Mouse (Mus musculus) liver, embryonic 15.5 days (tissue): Measurements from ENCODE around the gene Cck. TPM values are rescaled to one million over a fixed set of nuclear protein-coding genes. Genes with fewer than 3 reads are reported as not detected.
"Not testable (repeated sequence)": the region's sequence is repeated elsewhere in the genome, so short reads cannot be mapped to it uniquely, and the experiment has no call there.

Experiments used
- ATAC-seq: fragments of 200-750 bp; cut with Nextera tagmentation; 2 replicates; pipeline ENCODE4 v1.8.0; 2017; ENCODE audit warnings: moderate number of reproducible peaks, mild to moderate bottlenecking, moderate library complexity; ENCODE audit not compliant: insufficient read depth
- H3K27ac ChIP-seq: fragments of 300-500 bp; sonication (generic); replicated peaks from 2 replicates; pipeline ENCODE4 v1.5.1; 2015; ENCODE audit warnings: mild to moderate bottlenecking, inconsistent platforms
- H3K27me3 ChIP-seq: fragments of 300-500 bp; sonication (generic); 2 replicates; pipeline ENCODE4 v1.6.1; 2015; ENCODE audit warnings: mild to moderate bottlenecking, inconsistent platforms
- H3K36me3 ChIP-seq: fragments of 300-500 bp; sonication (generic); replicated peaks from 2 replicates; pipeline ENCODE4 v1.6.1; 2015; ENCODE audit warnings: moderate library complexity, mild to moderate bottlenecking, inconsistent platforms
- H3K4me1 ChIP-seq: fragments of 300-500 bp; sonication (generic); replicated peaks from 2 replicates; pipeline ENCODE4 v1.6.1; 2015; ENCODE audit warnings: inconsistent platforms
- H3K4me2 ChIP-seq: fragments of 300-500 bp; sonication (generic); 2 replicates; pipeline ENCODE4 v1.6.1; 2015; ENCODE audit warnings: moderate library complexity, mild to moderate bottlenecking, inconsistent platforms
- H3K4me3 ChIP-seq: fragments of 300-500 bp; sonication (generic); replicated peaks from 2 replicates; pipeline ENCODE4 v1.5.1; 2015; ENCODE audit warnings: mild to moderate bottlenecking, inconsistent platforms
- H3K9ac ChIP-seq: fragments of 300-500 bp; sonication (generic); 2 replicates; pipeline ENCODE4 v1.6.1; 2015; ENCODE audit warnings: moderate library complexity, mild to moderate bottlenecking, inconsistent platforms
- H3K9me3 ChIP-seq: fragments of 300-500 bp; sonication (generic); replicated peaks from 2 replicates; pipeline ENCODE4 v1.6.1; 2016; ENCODE audit warnings: inconsistent platforms
- WGBS: fragments of 180-500 bp; shearing (Covaris S2); methylation state at CpG from one replicate; pipeline ENCODE4 v1.1.7; 2015; ENCODE audit warnings: mixed read lengths; ENCODE audit not compliant: insufficient replicate concordance; 5-methylcytosine and 5-hydroxymethylcytosine counted together
- polyA plus RNA-seq: library from polyadenylated mRNA; unstranded; fragments of >200 nt; fragmentation: Nextera tagmentation; extraction: Ambion mirVana; gene quantifications from 2 replicates; pipeline ENCODE4 v1.2.1, GENCODE M21; 2015

Cck gene
- polyA plus RNA-seq, 1 experiment from 2014 or later: 0.17 TPM

GRCm38 (mm10) chr9:121459950-121460349, 35.5 kb downstream of the Cck start:
- no peak for ATAC-seq
- Histone ChIP-seq H3K4me1 (no peaks in the 10 kb centered on the region), H3K9me3 (no peaks in the 10 kb centered on the region), H3K36me3 (0 out of 2 replicates have a peak, but pooled peaks cover 11% of the 10 kb centered on the region), H3K4me3 (no peak overlapping the region), H3K27me3 (no peaks in the 10 kb centered on the region), H3K9ac (no peak overlapping the region), H3K4me2 (no peak overlapping the region), H3K27ac (no peak overlapping the region)
- WGBS: 53% methylated on average over 2 of the region's 2 CpGs

- WGBS: 28% methylated on average over 8 of the region's 8 CpGs
Observed at GRCm38 (mm10) chr9:121458466-121458865, 37.0 kb downstream of the Cck start.

GRCm38 (mm10) chr9:121456739-121457515, 38.6 kb downstream of the Cck start:
- Histone ChIP-seq H3K27me3 (no peaks in the 10 kb centered on the region), H3K9me3 (no peaks in the 10 kb centered on the region), H3K9ac (no peak overlapping the region), H3K4me3 (no peak overlapping the region), H3K4me2 (no peak overlapping the region), H3K4me1 (peaks cover 15% of the 10 kb centered on the region), H3K27ac (no peak overlapping the region), H3K36me3 (peaks cover 31% of the 10 kb centered on the region)
- 69% methylated on average over 13 of the region's 13 CpGs for whole genome bisulfite sequencing
- no peak for ATAC-seq

More at GRCm38 (mm10) chr9:121458466-121458865, 37.0 kb downstream of the Cck start:
- no peak for ATAC-seq
- no peak overlapping the region for H3K9ac ChIP-seq
- H3K4me1 ChIP-seq: no peaks in the 10 kb centered on the region
- H3K27ac ChIP-seq: no peak overlapping the region
- H3K4me2 ChIP-seq: no peak overlapping the region
- H3K4me3 ChIP-seq: no peak overlapping the region
- H3K36me3 ChIP-seq: peaks cover 24% of the 10 kb centered on the region
- no peaks in the 10 kb centered on the region for H3K9me3 ChIP-seq
- no peaks in the 10 kb centered on the region for H3K27me3 ChIP-seq

DNA sequence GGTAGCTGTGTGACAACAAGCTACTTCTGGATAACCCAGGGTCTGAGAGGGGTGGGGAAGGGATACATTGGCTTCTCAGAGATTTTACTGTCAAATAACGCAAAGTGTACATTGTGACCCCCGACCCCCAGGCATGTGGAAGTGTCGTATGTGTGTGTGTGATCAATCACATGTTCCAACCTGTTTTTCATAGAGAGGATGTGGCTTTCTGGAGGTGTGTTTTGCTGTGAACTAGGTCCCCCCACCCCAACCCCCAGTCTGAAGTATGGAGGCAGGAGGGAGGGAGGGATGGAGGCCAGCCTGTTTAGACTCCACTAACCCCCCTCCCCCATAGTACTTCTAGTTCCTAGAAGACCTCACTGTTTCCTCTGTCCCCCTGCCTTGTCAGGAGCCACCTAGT, 40.6 kb downstream of the Cck start:
- H3K36me3 ChIP-seq: peaks cover 30% of the 10 kb centered on the region
- WGBS: 87% methylated on average over 3 of the region's 3 CpGs
- no peak overlapping the region for H3K4me2 ChIP-seq
- no peak overlapping the region for H3K4me3 ChIP-seq
- peaks cover 25% of the 10 kb centered on the region for H3K4me1 ChIP-seq
- H3K27me3 ChIP-seq: no peaks in the 10 kb centered on the region
- ATAC-seq: no peak
- no peak overlapping the region for H3K9ac ChIP-seq
- H3K9me3 ChIP-seq: no peaks in the 10 kb centered on the region
- no peak overlapping the region for H3K27ac ChIP-seq

DNA sequence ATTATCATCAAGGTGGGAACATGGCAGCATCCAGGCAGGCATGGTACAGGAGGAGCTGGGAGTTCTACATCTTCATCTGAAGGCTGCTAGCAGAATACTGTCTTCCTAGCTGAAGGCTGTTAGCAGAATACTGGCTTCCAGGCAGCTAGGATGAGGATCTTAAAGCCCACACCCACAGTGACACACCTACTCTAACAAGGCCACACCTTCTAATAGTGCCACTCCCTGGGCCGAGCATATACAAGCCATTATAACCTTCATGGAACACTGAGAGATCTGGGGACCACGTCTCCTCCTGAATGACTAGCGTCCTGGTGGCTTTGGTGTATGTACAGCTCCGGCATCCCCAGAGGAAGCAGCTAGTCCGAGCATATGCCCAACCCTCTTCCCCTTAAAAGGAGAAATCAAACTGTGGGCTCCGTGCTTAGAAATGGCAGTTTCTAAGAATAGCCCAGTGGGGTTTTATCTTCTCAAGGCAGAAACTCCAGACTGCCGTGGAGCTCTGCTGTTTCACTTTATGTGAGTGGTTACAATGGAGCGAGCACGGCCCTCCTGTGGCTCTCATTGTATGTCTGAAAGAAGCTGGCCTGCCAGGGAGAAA, 43.1 kb downstream of the Cck start:
- H3K9ac ChIP-seq, H3K9me3 ChIP-seq, H3K27me3 ChIP-seq: not testable (repeated sequence)
- H3K4me2 ChIP-seq: peak overlapping the region; percentile 50
- H3K36me3 ChIP-seq: peaks cover 41% of the 10 kb centered on the region
- H3K4me3 ChIP-seq: peak overlapping the region; percentile 34
- 17% methylated on average over 9 of the region's 9 CpGs for WGBS
- peak overlapping the region; percentile 78 for H3K27ac ChIP-seq
- peaks cover 25% of the 10 kb centered on the region for H3K4me1 ChIP-seq
- peak; percentile 88 for ATAC-seq

DNA sequence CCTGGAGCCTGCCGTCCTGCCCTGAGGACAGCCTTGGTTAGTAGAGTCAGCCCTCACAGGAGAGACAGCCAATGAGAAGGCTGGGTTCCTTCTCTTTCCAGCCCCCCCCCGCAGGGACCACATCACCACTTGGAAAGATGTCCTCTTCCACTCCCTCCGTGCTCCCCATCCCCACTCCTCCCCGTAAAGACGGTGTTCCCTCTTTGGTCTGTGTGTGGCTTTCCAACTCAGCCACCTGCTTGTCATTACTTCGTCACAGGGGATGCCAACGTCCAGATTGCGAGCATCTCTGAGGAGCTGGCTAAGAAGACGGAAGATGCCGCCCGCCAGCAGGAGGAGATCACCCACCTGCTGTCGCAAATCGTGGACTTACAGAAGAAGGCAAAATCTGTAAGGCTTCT, 49.1 kb downstream of the Cck start:
- H3K36me3 ChIP-seq: peaks cover 28% of the 10 kb centered on the region; the same call in 1 of the 2 replicates
- H3K9me3 ChIP-seq: no peaks in the 10 kb centered on the region
- 85% methylated on average over 13 of the region's 13 CpGs for WGBS
- no peaks in the 10 kb centered on the region for H3K27me3 ChIP-seq
- H3K4me3 ChIP-seq: no peak overlapping the region
- ATAC-seq: no peak
- no peak overlapping the region for H3K4me2 ChIP-seq
- H3K27ac ChIP-seq: no peak overlapping the region
- peaks cover 21% of the 10 kb centered on the region for H3K4me1 ChIP-seq
- H3K9ac ChIP-seq: no peak overlapping the region

GRCm38 (mm10) chr9:121445364-121445763, 50.1 kb downstream of the Cck start:
- H3K36me3 ChIP-seq: peaks cover 25% of the 10 kb centered on the region; the same call in 1 of the 2 replicates
- H3K4me2 ChIP-seq: no peak overlapping the region
- WGBS: 70% methylated on average over 2 of the region's 2 CpGs
- H3K4me3 ChIP-seq: no peak overlapping the region
- H3K9me3 ChIP-seq: no peaks in the 10 kb centered on the region
- 0 out of 2 replicates have a peak overlapping the region, but pooled peaks have one; percentile 19 for H3K27ac ChIP-seq
- H3K27me3 ChIP-seq: no peaks in the 10 kb centered on the region
- ATAC-seq: peak; percentile 73
- H3K9ac ChIP-seq: no peak overlapping the region
- peaks cover 15% of the 10 kb centered on the region for H3K4me1 ChIP-seq

- no peaks in the 10 kb centered on the region for H3K27me3 ChIP-seq
- H3K4me2 ChIP-seq: no peak overlapping the region
- H3K4me1 ChIP-seq: peaks cover 15% of the 10 kb centered on the region
- no peak overlapping the region for H3K4me3 ChIP-seq
- H3K36me3 ChIP-seq: peaks cover 25% of the 10 kb centered on the region; the same call in 1 of the 2 replicates
- H3K27ac ChIP-seq: 0 out of 2 replicates have a peak overlapping the region, but pooled peaks have one; percentile 19
- 72% methylated on average over 3 of the region's 3 CpGs for WGBS
- H3K9ac ChIP-seq: no peak overlapping the region
- no peak for ATAC-seq
- no peaks in the 10 kb centered on the region for H3K9me3 ChIP-seq
Observed at GRCm38 (mm10) chr9:121444367-121444707, 51.2 kb downstream of the Cck start.

DNA sequence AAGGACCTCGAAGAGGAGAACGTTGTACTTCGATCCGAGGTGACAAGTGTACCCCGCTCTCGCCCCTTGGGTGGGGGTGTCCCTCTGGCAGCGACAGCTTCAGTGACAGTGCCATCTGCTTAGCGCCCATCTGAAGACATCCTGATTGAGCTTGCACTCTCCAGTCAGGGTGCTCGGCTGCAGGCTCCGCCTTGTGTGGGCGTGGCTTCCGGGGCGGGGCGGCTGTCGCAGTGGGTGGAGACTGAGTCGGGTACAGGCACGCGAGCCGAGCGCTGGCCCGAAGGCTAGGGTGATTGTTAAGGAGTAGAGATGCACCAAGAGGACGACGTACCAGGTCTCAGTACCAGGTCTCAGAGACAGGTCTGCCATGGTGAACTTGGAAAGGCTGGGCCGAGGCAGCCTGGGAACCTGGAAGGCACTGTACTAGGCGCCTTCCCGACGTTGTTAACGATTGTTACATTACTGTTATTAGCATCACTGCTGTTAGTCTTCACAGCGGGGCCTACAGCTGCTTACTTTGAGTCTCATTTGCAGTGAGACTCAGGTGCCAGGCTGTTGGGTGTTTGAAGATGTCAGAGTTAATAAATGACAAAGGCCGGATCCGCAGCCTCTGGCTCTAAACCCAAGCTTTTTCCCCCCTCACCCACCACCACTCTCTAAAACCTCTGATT, 51.7 kb downstream of the Cck start:
- no peak for ATAC-seq
- WGBS: 83% methylated on average over 31 of the region's 31 CpGs
- Histone ChIP-seq H3K9ac (no peak overlapping the region), H3K9me3 (no peaks in the 10 kb centered on the region), H3K4me1 (peaks cover 15% of the 10 kb centered on the region), H3K4me3 (no peak overlapping the region), H3K36me3 (peaks cover 23% of the 10 kb centered on the region; the same call in 1 of the 2 replicates), H3K27ac (no peak overlapping the region), H3K27me3 (no peaks in the 10 kb centered on the region), H3K4me2 (no peak overlapping the region)

DNA sequence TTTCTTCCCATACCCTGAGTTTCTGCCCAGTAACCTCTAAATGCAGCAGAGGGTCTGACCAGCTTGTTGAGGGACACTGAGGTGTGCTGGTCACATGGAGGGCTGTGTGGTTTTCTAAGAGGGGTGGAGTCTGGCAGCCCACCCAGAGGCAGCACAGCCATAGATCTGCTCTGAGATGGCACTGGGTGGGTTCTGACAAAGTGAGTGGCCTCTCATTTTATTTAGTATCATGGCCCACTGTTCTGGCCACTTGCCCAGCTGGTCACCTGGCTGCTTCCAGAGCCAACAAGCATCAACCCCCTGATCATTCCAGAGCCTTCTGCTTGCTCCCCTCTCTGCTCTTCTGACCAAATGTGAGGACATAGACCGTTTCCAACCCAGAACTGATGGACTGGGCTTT, 53.3 kb downstream of the Cck start:
- H3K4me1 ChIP-seq: peaks cover 20% of the 10 kb centered on the region
- no peak overlapping the region for H3K9ac ChIP-seq
- no peak overlapping the region for H3K4me2 ChIP-seq
- H3K4me3 ChIP-seq: no peak overlapping the region
- WGBS: 66% methylated on average over 1 of the region's 1 CpGs
- no peak overlapping the region for H3K27ac ChIP-seq
- H3K36me3 ChIP-seq: peaks cover 13% of the 10 kb centered on the region; the same call in 1 of the 2 replicates
- H3K27me3 ChIP-seq: no peaks in the 10 kb centered on the region
- no peaks in the 10 kb centered on the region for H3K9me3 ChIP-seq
- no peak for ATAC-seq
